Mouse (Mus musculus): Measurements from ENCODE around the gene Nrip1.

DNA sequence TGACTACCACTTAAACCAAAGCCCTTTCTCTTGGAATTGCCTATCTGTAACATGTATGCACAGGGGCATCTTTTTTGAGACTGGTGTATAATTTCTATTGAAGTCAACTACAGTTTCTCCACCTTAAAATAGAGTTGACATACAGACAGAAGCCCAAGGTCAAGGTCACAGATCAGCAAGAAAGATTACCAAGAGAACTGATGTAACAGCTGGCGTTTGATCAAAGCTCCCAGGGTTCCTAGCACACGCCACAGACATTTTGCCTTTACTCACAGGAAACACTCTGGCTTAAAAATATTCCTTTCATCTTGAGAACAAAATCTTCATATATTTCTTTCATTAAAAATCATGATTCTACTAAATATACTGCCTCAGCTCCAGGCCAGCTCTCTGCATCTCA is 74.1 kb downstream of the Nrip1 start:
- TF ChIP-seq CTCF (IDR thresholded peaks at IDR 0.05; ENCODE audit: low read depth, low read length): no peak
- no peak for TF ChIP-seq POLR2A (IDR thresholded peaks at IDR 0.05; ENCODE audit: borderline replicate concordance, low read depth, low read length)
